Mouse (Mus musculus) lung, adult 2 months (tissue): ENCODE data around the gene Ankrd10.

Source experiments
- CTCF ChIP-seq: fragments of 200-500 bp; IDR thresholded peaks from 2 replicates; pipeline ENCODE4 v1.5.1; 2011; ENCODE audit warnings: mild to moderate bottlenecking, low read length, control low read depth; ENCODE audit not compliant: insufficient read depth
- POLR2A ChIP-seq: fragments of 200-500 bp; IDR thresholded peaks from 2 replicates; pipeline ENCODE4 v1.6.1; 2011; ENCODE audit warnings: low read depth, mild to moderate bottlenecking, control low read depth, low read length, borderline replicate concordance; ENCODE audit errors: extremely low read depth

DNA sequence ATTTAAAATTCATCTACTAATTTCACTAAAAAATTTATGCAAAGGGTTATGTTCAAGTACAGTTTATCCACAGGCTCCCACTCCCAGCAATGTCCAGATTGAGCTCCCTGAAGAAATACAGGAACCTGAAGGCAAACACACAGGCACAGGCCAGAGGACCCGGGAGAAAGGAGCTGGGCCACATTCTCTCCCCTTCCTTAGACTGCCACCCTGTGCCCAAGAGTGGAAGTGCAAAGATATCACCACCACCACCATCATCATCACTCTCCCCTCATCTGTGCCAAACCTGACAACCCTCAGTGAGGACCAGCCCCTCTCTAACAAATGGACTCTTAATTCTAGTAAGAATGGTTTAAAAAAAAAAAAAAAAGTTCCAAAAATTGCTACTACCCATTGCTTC lies 19.3 kb downstream of the Ankrd10 start:
- TF ChIP-seq CTCF = peak; percentile 82
- no peak for TF ChIP-seq POLR2A
